Mouse (Mus musculus) heart, embryonic 14.5 days (tissue): ENCODE data around the gene Lemd1. TPM values are rescaled to one million over a fixed set of nuclear protein-coding genes. Genes with fewer than 3 reads are reported as not detected.

Experiments
- ATAC-seq: fragments of 200-750 bp; cut with Nextera tagmentation; 2 replicates; pipeline ENCODE4 v1.8.0; 2017; ENCODE audit warnings: low read depth, moderate TSS enrichment; ENCODE audit not compliant: insufficient number of reproducible peaks, insufficient read depth, low FRiP score
- H3K27ac ChIP-seq, 2 experiments: fragments of 200-500 bp in 1 of 2; fragments of 300-500 bp in 1 of 2; sonication (generic) in 1 of 2; replicated peaks in 1 of 2; 2 replicates each; pipeline ENCODE4 v1.5.1; 2012 to 2014; ENCODE audit warnings: low read depth in 2 of 2, low read length in 2 of 2, control low read depth in 1 of 2, mild to moderate bottlenecking in 1 of 2, mixed read lengths in 1 of 2; ENCODE audit not compliant: control insufficient read depth in 1 of 2, insufficient read depth in 1 of 2
- H3K27me3 ChIP-seq: fragments of 300-500 bp; sonication (generic); 2 replicates; pipeline ENCODE4 v1.6.1; 2014; ENCODE audit warnings: mild to moderate bottlenecking, low read length, control low read depth; ENCODE audit not compliant: control insufficient read depth, insufficient read depth
- H3K36me3 ChIP-seq: fragments of 300-500 bp; sonication (generic); 2 replicates; pipeline ENCODE4 v1.6.1; 2014; ENCODE audit warnings: mild to moderate bottlenecking, control low read depth, low read length, mixed read lengths; ENCODE audit not compliant: control insufficient read depth, insufficient read depth
- H3K4me1 ChIP-seq, 2 experiments: fragments of 200-500 bp in 1 of 2; fragments of 300-500 bp in 1 of 2; sonication (generic) in 1 of 2; 2 replicates each; pipeline ENCODE4 v1.6.1; 2012 to 2014; ENCODE audit warnings: low read length in 2 of 2, control low read depth in 1 of 2, mixed read lengths in 1 of 2; ENCODE audit not compliant: control insufficient read depth in 2 of 2, insufficient read depth in 2 of 2
- H3K4me2 ChIP-seq: fragments of 300-500 bp; sonication (generic); 2 replicates; pipeline ENCODE4 v1.6.1; 2014; ENCODE audit warnings: mild to moderate bottlenecking, low read length
- H3K4me3 ChIP-seq, 2 experiments: fragments of 200-500 bp in 1 of 2; fragments of 300-500 bp in 1 of 2; sonication (generic) in 1 of 2; 2 replicates each; pipeline ENCODE4 v1.5.1; 2012 to 2014; ENCODE audit warnings: low read length in 2 of 2, mild to moderate bottlenecking in 2 of 2, control low read depth in 1 of 2, low read depth in 1 of 2, moderate library complexity in 1 of 2; ENCODE audit not compliant: control insufficient read depth in 1 of 2, insufficient read depth in 1 of 2
- H3K9ac ChIP-seq: fragments of 300-500 bp; sonication (generic); 2 replicates; pipeline ENCODE4 v1.6.1; 2014; ENCODE audit warnings: mild to moderate bottlenecking, low read length
- H3K9me3 ChIP-seq: fragments of 300-500 bp; sonication (generic); 2 replicates; pipeline ENCODE4 v1.6.1; 2016; ENCODE audit warnings: low read length, control low read depth; ENCODE audit not compliant: control insufficient read depth
- WGBS: fragments of 180-500 bp; shearing (Covaris S2); extraction: QIAGEN DNeasy Blood & Tissue Kit; methylation state at CpG from one replicate; pipeline ENCODE4 v1.1.7; 2014; 5-methylcytosine and 5-hydroxymethylcytosine counted together
- polyA plus RNA-seq: library from polyadenylated mRNA; unstranded; fragments of >200 nt; fragmentation: Nextera tagmentation; extraction: Ambion mirVana; gene quantifications from 2 replicates; pipeline ENCODE4 v1.2.1, GENCODE M21; 2014

The Lemd1 gene
- polyA plus RNA-seq, 1 experiment from 2014 or later, result not detected

- H3K36me3 ChIP-seq, result no peaks in the 10 kb centered on the region
- no peak overlapping the region for H3K4me3 ChIP-seq
- H3K4me1 ChIP-seq, result no peaks in the 10 kb centered on the region
- peaks cover 26% of the 10 kb centered on the region; the same call in 1 of the 2 replicates for H3K27me3 ChIP-seq
- no peak overlapping the region for H3K4me2 ChIP-seq
- 47% methylated on average over 7 of the region's 7 CpGs for WGBS
- no peak overlapping the region for H3K9ac ChIP-seq
- ATAC-seq, result no peak
- H3K27ac ChIP-seq, result no peak overlapping the region
- no peaks in the 10 kb centered on the region for H3K9me3 ChIP-seq
Observed at GRCm38 (mm10) chr1:132231470-132232274, 40.4 kb downstream of the Lemd1 start.

GRCm38 (mm10) chr1:132233566-132233965, 42.3 kb downstream of the Lemd1 start:
- Histone ChIP-seq H3K9ac (no peak overlapping the region), H3K4me3 (no peak overlapping the region), H3K27me3 (peaks cover 30% of the 10 kb centered on the region; the same call in 1 of the 2 replicates), H3K4me1 (no peaks in the 10 kb centered on the region), H3K4me2 (no peak overlapping the region), H3K9me3 (no peaks in the 10 kb centered on the region), H3K36me3 (no peaks in the 10 kb centered on the region), H3K27ac (no peak overlapping the region)
- ATAC-seq, result no peak
- 24% methylated on average over 12 of the region's 12 CpGs for WGBS

GRCm38 (mm10) chr1:132234757-132235273, 43.6 kb downstream of the Lemd1 start:
- no peaks in the 10 kb centered on the region for H3K9me3 ChIP-seq
- no peak overlapping the region for H3K9ac ChIP-seq
- H3K4me3 ChIP-seq, result no peak overlapping the region
- no peak overlapping the region for H3K27ac ChIP-seq
- ATAC-seq, result no peak
- peaks cover 30% of the 10 kb centered on the region; the same call in 1 of the 2 replicates for H3K27me3 ChIP-seq
- H3K4me1 ChIP-seq, result no peaks in the 10 kb centered on the region
- no peak overlapping the region for H3K4me2 ChIP-seq
- H3K36me3 ChIP-seq, result no peaks in the 10 kb centered on the region
- WGBS, result 64% methylated on average over 9 of the region's 9 CpGs

- no peak for ATAC-seq
- no peak overlapping the region for H3K27ac ChIP-seq
- H3K9me3 ChIP-seq, result no peaks in the 10 kb centered on the region
- H3K4me2 ChIP-seq, result no peak overlapping the region
- WGBS, result 21% methylated on average over 6 of the region's 6 CpGs
- H3K27me3 ChIP-seq, result peaks cover 25% of the 10 kb centered on the region; the same call in 1 of the 2 replicates
- H3K9ac ChIP-seq, result no peak overlapping the region
- no peaks in the 10 kb centered on the region for H3K36me3 ChIP-seq
- no peaks in the 10 kb centered on the region for H3K4me1 ChIP-seq
- H3K4me3 ChIP-seq, result no peak overlapping the region
Observed at GRCm38 (mm10) chr1:132237585-132238159, 46.4 kb downstream of the Lemd1 start.

GRCm38 (mm10) chr1:132245010-132245409, 53.8 kb downstream of the Lemd1 start:
- no peaks in the 10 kb centered on the region for H3K9me3 ChIP-seq
- no peak overlapping the region for H3K9ac ChIP-seq
- H3K27me3 ChIP-seq, result no peaks in the 10 kb centered on the region
- no peak overlapping the region for H3K4me3 ChIP-seq
- no peak overlapping the region for H3K4me2 ChIP-seq
- 52% methylated on average over 5 of the region's 5 CpGs for WGBS
- no peak overlapping the region for H3K27ac ChIP-seq
- ATAC-seq, result no peak
- no peaks in the 10 kb centered on the region for H3K36me3 ChIP-seq
- H3K4me1 ChIP-seq, result no peaks in the 10 kb centered on the region

- WGBS, result 23% methylated on average over 6 of the region's 6 CpGs
- no peak overlapping the region for H3K4me3 ChIP-seq
- H3K4me2 ChIP-seq, result no peak overlapping the region
- no peaks in the 10 kb centered on the region for H3K4me1 ChIP-seq
- no peaks in the 10 kb centered on the region for H3K36me3 ChIP-seq
- ATAC-seq, result 0 out of 2 replicates have a peak, but pooled peaks have one; percentile 17
- no peak overlapping the region for H3K27ac ChIP-seq
- no peaks in the 10 kb centered on the region for H3K27me3 ChIP-seq
- no peak overlapping the region for H3K9ac ChIP-seq
- no peaks in the 10 kb centered on the region for H3K9me3 ChIP-seq
Observed at GRCm38 (mm10) chr1:132246137-132246536, 54.9 kb downstream of the Lemd1 start.

- no peak overlapping the region for H3K9ac ChIP-seq
- H3K4me3 ChIP-seq, result no peak overlapping the region
- H3K9me3 ChIP-seq, result no peaks in the 10 kb centered on the region
- no peak for ATAC-seq
- 93% methylated on average over 4 of the region's 4 CpGs for WGBS
- H3K27me3 ChIP-seq, result no peaks in the 10 kb centered on the region
- H3K36me3 ChIP-seq, result no peaks in the 10 kb centered on the region
- no peak overlapping the region for H3K27ac ChIP-seq
- no peak overlapping the region for H3K4me2 ChIP-seq
- H3K4me1 ChIP-seq, result no peaks in the 10 kb centered on the region
Observed at GRCm38 (mm10) chr1:132246641-132247040, 55.4 kb downstream of the Lemd1 start.
